Mouse (Mus musculus) bone marrow macrophage, adult 2 months (primary cell): ENCODE data around the gene Tmem86a. TPM values are rescaled to one million over a fixed set of nuclear protein-coding genes. Genes with fewer than 3 reads are reported as not detected.
A peak's percentile ranks its signal among the peaks of the same experiment; 100 is the strongest.

Experiments
- H3K27ac ChIP-seq: 2 replicates; pipeline ENCODE4 v1.5.1; 2012; ENCODE audit warnings: low read depth, low read length; ENCODE audit not compliant: insufficient read depth
- H3K4me1 ChIP-seq: 2 replicates; pipeline ENCODE4 v1.6.1; 2012; ENCODE audit warnings: low read length; ENCODE audit not compliant: control insufficient read depth, insufficient read depth
- H3K4me3 ChIP-seq: 2 replicates; pipeline ENCODE4 v1.5.1; 2012; ENCODE audit warnings: mild to moderate bottlenecking, low read length, moderate library complexity; ENCODE audit not compliant: insufficient read depth
- CTCF ChIP-seq: IDR thresholded peaks from 2 replicates; pipeline ENCODE4 v1.5.1; 2012; ENCODE audit warnings: low read depth, mild to moderate bottlenecking, low read length, moderate library complexity
- POLR2A ChIP-seq: IDR thresholded peaks from 2 replicates; pipeline ENCODE4 v1.6.1; 2012; ENCODE audit warnings: mild to moderate bottlenecking, low read depth, low read length, borderline replicate concordance
- polyA plus RNA-seq: library from polyadenylated mRNA; stranded (reverse); fragments of >200 nt; gene quantifications from 2 replicates; pipeline ENCODE4 v1.2.4, GENCODE M21; 2012; ENCODE audit not compliant: missing spikeins, insufficient read depth, insufficient read length

The Tmem86a gene
- polyA plus RNA-seq, 1 experiment, result 100 TPM

GRCm38 (mm10) chr7:47094969-47095368 lies 44.6 kb downstream of the Tmem86a start:
- no peak for TF ChIP-seq POLR2A
- no peak for TF ChIP-seq CTCF
- Histone ChIP-seq H3K27ac (no peak overlapping the region), H3K4me1 (peaks cover 2% of the 10 kb centered on the region; the same call in 1 of the 2 replicates), H3K4me3 (no peak overlapping the region)

GRCm38 (mm10) chr7:47098044-47098443 lies 47.6 kb downstream of the Tmem86a start:
- TF ChIP-seq POLR2A (no peak), CTCF (no peak)
- H3K4me3 ChIP-seq, result no peak overlapping the region
- H3K27ac ChIP-seq, result no peak overlapping the region
- H3K4me1 ChIP-seq, result peaks cover 4% of the 10 kb centered on the region; the same call in 1 of the 2 replicates

- peaks cover 11% of the 10 kb centered on the region for H3K4me1 ChIP-seq
Observed at GRCm38 (mm10) chr7:47099306-47099705, 48.9 kb downstream of the Tmem86a start.

GRCm38 (mm10) chr7:47100615-47101014 lies 50.2 kb downstream of the Tmem86a start:
- Histone ChIP-seq H3K4me1 (peaks cover 14% of the 10 kb centered on the region), H3K4me3 (no peak overlapping the region), H3K27ac (no peak overlapping the region)
- no peak for TF ChIP-seq CTCF
- no peak for TF ChIP-seq POLR2A

More at GRCm38 (mm10) chr7:47099306-47099705, 48.9 kb downstream of the Tmem86a start:
- H3K27ac ChIP-seq, result no peak overlapping the region
- TF ChIP-seq CTCF, result no peak
- no peak for TF ChIP-seq POLR2A
- H3K4me3 ChIP-seq, result no peak overlapping the region

GRCm38 (mm10) chr7:47102970-47103369 lies 52.6 kb downstream of the Tmem86a start:
- Histone ChIP-seq H3K4me3 (no peak overlapping the region), H3K4me1 (peaks cover 14% of the 10 kb centered on the region), H3K27ac (no peak overlapping the region)
- no peak for TF ChIP-seq CTCF
- TF ChIP-seq POLR2A, result no peak

GRCm38 (mm10) chr7:47103671-47104414 lies 53.4 kb downstream of the Tmem86a start:
- peak overlapping the region; percentile 3; the same call in 1 of the 2 replicates for H3K27ac ChIP-seq
- TF ChIP-seq CTCF, result no peak
- TF ChIP-seq POLR2A, result no peak
- H3K4me1 ChIP-seq, result peaks cover 12% of the 10 kb centered on the region
- H3K4me3 ChIP-seq, result no peak overlapping the region

Other genes with a start within 250 kb of the Tmem86a start
- gene Ldha, start 209.1 kb upstream of the Tmem86a start, polyA plus RNA-seq, result 344 and 355 TPM in 2 replicates
- not detected in 2 replicates for gene Ldhc, start 189.4 kb upstream of the Tmem86a start, polyA plus RNA-seq
- gene Tsg101, start 130.6 kb upstream of the Tmem86a start, polyA plus RNA-seq, result 103 and 112 TPM in 2 replicates
- gene Uevld, start 92.1 kb upstream of the Tmem86a start, polyA plus RNA-seq, result 11.3 and 17.4 TPM in 2 replicates
- not detected in 2 replicates for gene Gm9999, start 67.0 kb upstream of the Tmem86a start, polyA plus RNA-seq
- 12.6 and 14.8 TPM in 2 replicates for gene Spty2d1, start 42.2 kb upstream of the Tmem86a start, polyA plus RNA-seq
- gene Ptpn5, start 83.1 kb downstream of the Tmem86a start, polyA plus RNA-seq, result not detected in 2 replicates
- gene Mrgpra6, start 154.3 kb downstream of the Tmem86a start, polyA plus RNA-seq, result not detected in 2 replicates
- gene Mrgpra9, start 202.2 kb downstream of the Tmem86a start, polyA plus RNA-seq, result not detected in 2 replicates